Mouse (Mus musculus) T-cell, adult 2 months (primary cell): Measurements from ENCODE around the gene Nat8f2.

Experiments used
- DNase-seq: peaks from one replicate; pipeline ENCODE4 v3.0.0; 2022; ENCODE audit warnings: low spot score

Gene Nat8f2

GRCm38 (mm10) chr6:85822286-85822685, 46.7 kb downstream of the Nat8f2 start:
- no peak for DNase-seq

- DNase-seq, result no peak
Measured at GRCm38 (mm10) chr6:85820837-85821236, 48.1 kb downstream of the Nat8f2 start, which contains the start of the genes Nat8f6 and Nat8f5. Nat8f6 (minus strand) TSS chr6:85820954. Nat8f5 (minus strand) TSS chr6:85820972.

DNA sequence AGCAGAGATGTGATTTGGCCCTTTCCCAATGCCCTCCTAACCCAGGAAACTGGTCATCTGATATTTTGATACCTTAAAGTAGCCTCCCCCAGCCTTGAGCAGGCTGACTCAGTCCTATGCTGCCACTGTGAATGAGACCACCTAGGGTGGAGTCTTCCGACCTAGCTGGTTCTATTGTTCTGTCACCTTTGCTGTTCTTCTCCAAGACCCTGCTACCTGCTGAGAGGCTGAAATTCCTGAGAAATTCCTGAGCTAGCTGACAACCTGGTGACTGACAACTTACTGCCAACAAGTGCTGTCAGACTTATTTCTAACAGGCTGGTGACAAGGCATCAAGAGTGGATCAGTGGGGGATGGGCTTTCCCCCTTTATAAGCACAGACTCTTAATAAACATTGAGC, 50.6 kb downstream of the Nat8f2 start:
- no peak for DNase-seq
